8 mouse cellular contexts compared by ENCODE assay signal in the genomic region with DNA sequence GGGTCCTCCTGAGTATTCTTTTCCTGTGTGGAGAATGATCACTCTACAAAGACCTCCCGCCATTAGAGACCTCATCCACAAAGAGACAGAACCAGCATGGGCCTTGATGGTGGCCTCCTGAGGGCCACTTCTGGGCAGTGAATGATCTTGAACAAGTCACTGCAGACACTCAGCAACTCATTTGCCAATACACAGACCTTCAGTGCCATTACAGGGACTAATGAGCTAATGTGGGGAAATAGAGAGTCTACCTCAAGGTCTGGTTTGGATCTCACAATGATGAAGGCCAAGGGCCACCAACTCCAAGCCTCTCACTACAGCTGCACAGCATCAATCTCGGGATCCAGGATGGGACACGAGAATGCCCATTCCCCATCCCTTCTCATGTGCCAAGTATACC.
"Had no signal": no experiment of that assay in that cellular context is flagged by ENCODE, and none has a peak within 500 bp of the region (broad histone marks: within the 10 kb centered on the region; RNA-seq: fewer than 3 reads in every experiment).

No protein-coding gene starts in this region.

- H3K27ac ChIP-seq: layer of hippocampus, adult 2 months; limb, embryonic 12.5 days; liver, embryonic 13.5 days; midbrain, embryonic 10.5 days; neural tube, embryonic 15.5 days; stomach, postnatal 0 days had no signal

- H3K9me3 ChIP-seq: limb, embryonic 12.5 days; liver, embryonic 13.5 days; midbrain, embryonic 10.5 days; neural tube, embryonic 15.5 days had no signal

- H3K36me3 ChIP-seq: midbrain, embryonic 10.5 days; neural tube, embryonic 15.5 days had no signal

- DNase-seq: liver, embryonic 13.5 days had no signal

- H3K4me2 ChIP-seq: limb, embryonic 12.5 days; liver, embryonic 13.5 days; neural tube, embryonic 15.5 days had no signal

- H3K4me3 ChIP-seq: layer of hippocampus, adult 2 months; limb, embryonic 12.5 days; liver, embryonic 13.5 days; midbrain, embryonic 10.5 days; myocyte; neural tube, embryonic 15.5 days had no signal

- H3K9ac ChIP-seq: limb, embryonic 12.5 days; liver, embryonic 13.5 days; liver, postnatal 0 days; neural tube, embryonic 15.5 days had no signal

- H3K27me3 ChIP-seq: limb, embryonic 12.5 days; liver, embryonic 13.5 days; neural tube, embryonic 15.5 days had no signal

- ATAC-seq: liver, postnatal 0 days had no signal
